Mouse (Mus musculus): ENCODE measurements around the gene Xpo4. TPM values are rescaled to one million over a fixed set of nuclear protein-coding genes. Genes with fewer than 3 reads are reported as not detected.

The Xpo4 gene
- total RNA-seq, 2 experiments from 2014 or later = 48.5 to 61.1 TPM

DNA sequence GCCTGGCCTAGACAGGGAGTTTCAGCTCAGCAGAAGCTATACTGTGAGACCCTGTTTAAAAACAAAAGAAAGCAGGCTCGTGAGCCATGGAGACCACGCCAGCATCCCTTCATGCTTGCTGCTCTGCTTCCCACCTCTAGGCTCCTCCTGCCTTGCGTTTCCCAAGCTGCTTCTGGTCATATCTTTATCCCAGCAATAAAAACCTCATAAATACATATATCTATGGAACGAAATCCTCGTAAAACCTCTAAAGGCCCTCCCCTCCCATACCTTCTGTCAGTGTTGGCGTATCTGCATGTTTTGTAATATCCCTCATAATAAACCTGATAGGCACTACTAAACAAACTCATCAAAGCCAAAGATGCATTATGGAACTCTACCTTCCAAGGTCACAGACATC is 21.4 kb upstream of the Xpo4 start:
- no peak for ATAC-seq (replicated peaks; ENCODE audit: low FRiP score, low TSS enrichment, poor library complexity, severe bottlenecking)

- ATAC-seq (replicated peaks; ENCODE audit: low FRiP score, low TSS enrichment, poor library complexity, severe bottlenecking) = peak; percentile 79
Measured at GRCm38 (mm10) chr14:57684579-57684978, 19.3 kb upstream of the Xpo4 start.

DNA sequence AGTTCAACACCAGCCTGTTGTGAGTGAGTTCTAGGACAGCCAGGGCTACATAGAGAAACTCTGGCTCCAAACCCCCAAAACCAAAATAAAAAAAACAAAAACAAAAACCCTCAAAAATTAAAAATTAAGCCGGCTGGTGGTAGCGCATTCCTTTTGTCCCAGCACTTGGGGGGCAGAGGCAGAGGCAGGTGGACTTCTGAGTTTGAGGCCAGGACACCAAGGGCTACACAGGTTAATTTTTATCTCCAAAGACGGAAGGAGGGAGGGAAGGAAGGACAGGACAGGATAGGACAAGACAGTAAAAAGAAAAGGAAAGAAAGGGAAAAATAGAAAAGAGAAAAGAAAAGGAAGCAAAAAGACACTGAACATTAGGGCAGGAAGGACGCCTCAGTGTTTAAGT is 17.5 kb upstream of the Xpo4 start:
- ATAC-seq (replicated peaks; ENCODE audit: low FRiP score, low TSS enrichment, poor library complexity, severe bottlenecking) = no peak

GRCm38 (mm10) chr14:57679958-57680535 is 14.8 kb upstream of the Xpo4 start:
- ATAC-seq (replicated peaks; ENCODE audit: low FRiP score, low TSS enrichment, poor library complexity, severe bottlenecking) = peak; percentile 64

DNA sequence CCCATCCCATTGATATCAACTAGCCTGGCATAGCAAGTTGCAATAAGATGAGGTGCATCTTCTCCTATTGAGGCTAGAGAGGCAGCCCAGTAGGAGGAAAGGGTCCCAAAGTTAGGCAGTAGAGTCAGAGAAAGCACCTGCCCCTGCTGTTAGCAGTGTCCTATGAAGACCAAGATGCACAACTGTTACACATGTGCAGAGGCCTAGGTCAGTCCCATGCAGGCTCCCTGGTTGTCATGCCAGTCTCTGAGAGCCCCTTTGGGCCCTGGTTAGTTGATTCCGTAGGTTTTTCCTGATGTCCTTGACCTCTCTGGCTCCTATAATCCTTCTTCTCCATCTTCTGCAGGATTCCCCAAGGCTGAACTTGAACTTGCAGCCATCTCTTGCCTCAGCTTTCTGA is 14.3 kb upstream of the Xpo4 start:
- ATAC-seq (replicated peaks; ENCODE audit: low FRiP score, low TSS enrichment, poor library complexity, severe bottlenecking) = no peak

DNA sequence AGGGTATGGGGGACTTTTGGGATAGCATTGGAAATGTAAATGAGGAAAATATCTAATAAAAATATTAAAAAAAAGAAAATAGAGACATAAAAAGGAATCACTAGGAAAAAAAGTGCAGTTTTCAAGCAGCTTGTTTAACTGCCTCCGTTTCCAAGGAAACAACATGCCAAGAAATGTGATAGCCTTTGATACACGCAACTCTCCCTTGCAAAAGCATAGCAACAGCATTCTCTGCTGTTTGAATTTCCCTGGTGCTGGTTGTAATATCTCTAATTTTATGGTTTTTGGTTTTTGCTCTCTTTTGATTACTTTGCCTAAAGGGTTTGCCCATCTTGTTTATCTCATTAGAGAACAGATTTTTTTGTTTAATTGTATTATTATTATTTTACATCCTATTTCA is 10.3 kb upstream of the Xpo4 start:
- ATAC-seq (replicated peaks; ENCODE audit: low FRiP score, low TSS enrichment, poor library complexity, severe bottlenecking) = no peak

GRCm38 (mm10) chr14:57665628-57665950 is 359 bp upstream of the Xpo4 start:
- ATAC-seq (replicated peaks; ENCODE audit: low FRiP score, low TSS enrichment, poor library complexity, severe bottlenecking) = no peak

GRCm38 (mm10) chr14:57664311-57664821 is 864 bp downstream of the Xpo4 start:
- peak; percentile 63 for ATAC-seq (replicated peaks; ENCODE audit: low FRiP score, low TSS enrichment, poor library complexity, severe bottlenecking)

GRCm38 (mm10) chr14:57663630-57664029 is 1.6 kb downstream of the Xpo4 start:
- no peak for ATAC-seq (replicated peaks; ENCODE audit: low FRiP score, low TSS enrichment, poor library complexity, severe bottlenecking)

DNA sequence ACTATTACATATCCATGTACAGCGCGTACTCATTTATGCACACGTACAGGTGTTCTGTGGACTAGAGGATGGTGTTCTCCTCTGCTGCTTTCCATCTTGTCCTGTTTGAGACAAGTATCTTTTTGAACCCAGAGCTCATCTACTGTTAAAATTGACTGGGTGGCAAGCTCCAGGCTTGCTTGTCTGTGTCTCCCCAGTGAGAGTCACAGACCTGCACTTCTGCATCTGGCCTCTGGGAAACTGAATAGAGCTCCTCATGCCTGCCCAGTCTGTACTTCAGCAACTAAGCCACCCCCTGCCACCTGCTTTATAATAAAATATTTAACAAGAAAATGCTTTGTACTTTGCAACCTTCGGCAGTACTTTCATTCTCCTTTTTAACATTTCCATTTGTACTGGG is 6.9 kb downstream of the Xpo4 start:
- peak; percentile 89 for ATAC-seq (replicated peaks; ENCODE audit: low FRiP score, low TSS enrichment, poor library complexity, severe bottlenecking)

- no peak for ATAC-seq (replicated peaks; ENCODE audit: low FRiP score, low TSS enrichment, poor library complexity, severe bottlenecking)
Measured at GRCm38 (mm10) chr14:57657500-57657899, 7.7 kb downstream of the Xpo4 start.

- peak; percentile 68 for ATAC-seq (replicated peaks; ENCODE audit: low FRiP score, low TSS enrichment, poor library complexity, severe bottlenecking)
Measured at GRCm38 (mm10) chr14:57656519-57656918, 8.7 kb downstream of the Xpo4 start.

- ATAC-seq (replicated peaks; ENCODE audit: low FRiP score, low TSS enrichment, poor library complexity, severe bottlenecking) = no peak
Measured at GRCm38 (mm10) chr14:57649501-57649900, 15.7 kb downstream of the Xpo4 start.

DNA sequence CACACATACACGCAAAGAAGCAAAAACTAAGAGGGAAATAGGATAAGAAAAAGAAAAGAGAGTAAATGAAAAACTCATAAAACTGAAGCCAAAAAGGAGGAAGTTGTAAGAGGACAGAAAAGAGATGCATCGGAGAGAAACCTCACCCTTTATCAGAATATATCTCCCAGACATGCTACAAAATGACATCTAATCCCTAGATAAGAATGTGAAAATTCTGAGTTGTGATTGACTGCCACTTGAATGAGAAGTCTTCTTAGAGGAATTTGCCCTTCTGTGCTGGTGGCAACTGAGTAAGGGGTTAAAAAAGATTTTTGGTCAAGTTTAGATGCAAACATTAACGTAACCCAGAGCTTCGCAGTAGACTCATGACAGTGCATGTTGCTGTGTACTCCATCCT is 19.1 kb downstream of the Xpo4 start:
- no peak for ATAC-seq (replicated peaks; ENCODE audit: low FRiP score, low TSS enrichment, poor library complexity, severe bottlenecking)

DNA sequence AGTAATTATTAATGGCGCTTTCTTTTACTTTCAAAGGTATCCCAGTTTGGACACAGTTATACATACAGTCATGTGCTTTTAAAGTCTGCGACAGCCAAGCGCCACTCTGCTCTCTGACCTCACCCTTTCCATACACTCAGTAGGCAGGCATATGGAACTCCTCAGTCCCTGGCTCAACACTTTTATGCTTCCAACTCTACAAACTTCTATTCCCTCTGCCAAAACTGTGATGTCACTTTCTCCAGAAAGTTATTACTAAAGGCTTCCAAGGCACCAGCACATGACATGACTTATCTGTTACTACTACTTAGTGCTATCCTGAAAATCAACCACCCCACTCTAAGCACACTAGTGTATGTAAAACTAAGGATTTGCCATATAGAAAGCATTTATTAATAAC is 26.1 kb downstream of the Xpo4 start:
- no peak for ATAC-seq (replicated peaks; ENCODE audit: low FRiP score, low TSS enrichment, poor library complexity, severe bottlenecking)

- no peak for ATAC-seq (replicated peaks; ENCODE audit: low FRiP score, low TSS enrichment, poor library complexity, severe bottlenecking)
Measured at GRCm38 (mm10) chr14:57634141-57634540, 31.1 kb downstream of the Xpo4 start.

GRCm38 (mm10) chr14:57629595-57629994 is 35.6 kb downstream of the Xpo4 start:
- ATAC-seq (replicated peaks; ENCODE audit: low FRiP score, low TSS enrichment, poor library complexity, severe bottlenecking) = no peak

GRCm38 (mm10) chr14:57622934-57623333 is 42.3 kb downstream of the Xpo4 start:
- ATAC-seq (replicated peaks; ENCODE audit: low FRiP score, low TSS enrichment, poor library complexity, severe bottlenecking) = peak; percentile 89

GRCm38 (mm10) chr14:57621699-57622098 is 43.5 kb downstream of the Xpo4 start:
- ATAC-seq (replicated peaks; ENCODE audit: low FRiP score, low TSS enrichment, poor library complexity, severe bottlenecking) = no peak

- no peak for ATAC-seq (replicated peaks; ENCODE audit: low FRiP score, low TSS enrichment, poor library complexity, severe bottlenecking)
Measured at GRCm38 (mm10) chr14:57620598-57621236, 44.5 kb downstream of the Xpo4 start.

DNA sequence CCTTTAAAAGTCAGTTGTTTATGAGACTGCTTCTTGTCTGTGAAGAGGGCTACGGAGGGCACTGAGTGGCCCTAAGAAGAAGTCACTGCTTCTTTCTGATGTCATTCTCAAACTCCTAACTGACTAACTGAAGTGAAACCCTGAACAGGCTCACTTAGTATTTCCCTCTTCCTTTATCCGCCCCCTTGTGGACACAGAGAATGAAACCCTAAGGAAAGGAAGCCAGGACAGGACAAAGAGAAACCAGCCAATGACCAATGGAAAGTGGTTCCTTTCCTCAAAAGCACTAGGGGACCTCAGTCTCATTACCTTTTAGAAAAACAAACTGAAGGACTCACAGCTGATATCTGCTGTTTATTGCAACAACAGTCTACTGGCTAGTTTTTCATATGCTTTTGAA is 45.7 kb downstream of the Xpo4 start:
- peak; percentile 65 for ATAC-seq (replicated peaks; ENCODE audit: low FRiP score, low TSS enrichment, poor library complexity, severe bottlenecking)
